8 mouse cellular contexts compared by ENCODE assay signal in the genomic region with DNA sequence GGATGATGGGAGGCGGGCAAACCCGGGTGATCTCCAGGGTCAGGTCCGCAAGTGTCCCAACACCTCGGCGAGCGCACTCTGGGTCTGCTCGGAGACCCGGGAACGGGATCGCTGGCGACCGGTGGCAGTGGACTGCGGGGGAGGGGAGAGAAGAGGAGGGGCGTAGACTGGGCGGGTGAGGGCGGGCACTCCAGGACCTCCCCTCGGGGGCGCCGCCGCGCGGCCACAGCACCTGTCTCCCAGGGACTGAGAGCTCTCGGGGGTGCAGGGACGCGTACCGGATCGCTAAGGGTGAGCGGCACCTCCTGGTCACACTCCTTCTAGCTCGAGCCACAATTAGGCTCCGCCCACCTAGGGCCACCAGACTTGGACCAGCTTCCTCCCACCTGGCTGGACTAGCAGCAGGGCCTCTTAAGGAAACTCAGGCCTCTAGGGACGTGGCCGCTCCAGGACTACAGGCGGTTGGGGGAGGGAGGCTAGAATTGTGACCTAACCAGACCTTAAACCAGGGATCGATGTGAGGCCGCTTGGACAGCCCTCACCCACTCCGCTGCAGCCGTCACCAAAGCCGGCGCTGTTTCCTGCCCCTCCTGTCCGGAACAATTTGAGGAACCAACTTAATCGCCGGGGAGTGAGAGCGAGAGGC. TPM values are rescaled to one million over a fixed set of nuclear protein-coding genes. Genes with fewer than 3 reads are reported as not detected.
DNase-seq lines count a peak whose midpoint lies in the region; ATAC-seq and TF ChIP-seq lines count a peak whose summit lies in the region.

A gene (minus strand): TSS at position 140 of the 646 bp plus-strand sequence.

- TF ChIP-seq CTCF in liver, adult 2 months (IDR thresholded peaks at IDR 0.05; ENCODE audit: low read depth, low read length): peak; percentile 55
- TF ChIP-seq CTCF in midbrain, postnatal 0 days (IDR thresholded peaks at IDR 0.05): no peak

- peaks cover 20% of the 10 kb centered on the region for H3K4me1 ChIP-seq in liver, adult 2 months (ENCODE audit: control insufficient read depth, insufficient read depth, low read length)
- no peaks in the 10 kb centered on the region for H3K4me1 ChIP-seq in midbrain, postnatal 0 days (ENCODE audit: insufficient read depth, low read length)

- peaks cover 23% of the 10 kb centered on the region for H3K79me2 ChIP-seq in liver, adult 2 months (ENCODE audit: control insufficient read depth, insufficient read depth, low read length)

- peak within 1 kb of the TSS; percentile 94 for H3K27ac ChIP-seq in liver, adult 2 months (replicated peaks; ENCODE audit: insufficient read depth, low read depth, low read length)
- H3K27ac ChIP-seq in midbrain, postnatal 0 days (ENCODE audit: low read depth, low read length): 0 out of 2 replicates have a peak within 1 kb of the TSS, but pooled peaks have one; percentile 26

- H3K9ac ChIP-seq in liver, adult 2 months (ENCODE audit: low read depth, low read length): peak within 1 kb of the TSS; percentile 93
- H3K9ac ChIP-seq in midbrain, postnatal 0 days (replicated peaks; ENCODE audit: low read length, poor library complexity, severe bottlenecking): peak within 1 kb of the TSS; percentile 56

- DNase-seq in frontal cortex, postnatal 25 days (ENCODE audit: low spot score in 2 of 2): no peak
- peak; percentile 48 for DNase-seq in embryo, embryonic 11.5 days (ENCODE audit: low read depth, low spot score)
- DNase-seq in heart, adult 18-20 months: peak; percentile 80 to 83
- DNase-seq in kidney, adult 11 months: peak; percentile 93
- peak; percentile 93 for DNase-seq in liver, adult 2 months (ENCODE audit: extremely low read depth, low read depth, low spot score)
- DNase-seq in midbrain, postnatal 0 days (ENCODE audit: low spot score): peak; percentile 28
- peak; percentile 16 to 35 for DNase-seq in spleen, postnatal 14 days (ENCODE audit: low spot score in 2 of 2)

- H3K4me3 ChIP-seq in liver, adult 2 months (ENCODE audit: insufficient read depth, low read depth, low read length): peak within 1 kb of the TSS; percentile 86
- H3K4me3 ChIP-seq in midbrain, postnatal 0 days (ENCODE audit: low read depth, low read length): peak within 1 kb of the TSS; percentile 63

- peak within 1 kb of the TSS; percentile 100 for H3K4me2 ChIP-seq in midbrain, postnatal 0 days (ENCODE audit: low read depth, low read length, poor library complexity, severe bottlenecking)

- no peaks in the 10 kb centered on the region for H3K27me3 ChIP-seq in liver, adult 2 months (ENCODE audit: control insufficient read depth, insufficient read depth, low read length)
- H3K27me3 ChIP-seq in midbrain, postnatal 0 days (ENCODE audit: insufficient read depth, low read length): peaks cover 17% of the 10 kb centered on the region; the same call in 1 of the 2 replicates

- no peaks in the 10 kb centered on the region for H3K9me3 ChIP-seq in midbrain, postnatal 0 days (ENCODE audit: low read length)

- 0% methylated on average over 39 of the region's 43 CpGs for WGBS in liver, adult 2 months
- 2% methylated on average over 42 of the region's 43 CpGs for WGBS in midbrain, postnatal 0 days

- TF ChIP-seq POLR2A in liver, adult 2 months (IDR thresholded peaks at IDR 0.05; ENCODE audit: extremely low read depth, insufficient read depth, low read length): peak; percentile 85; the same call in 1 of the 2 replicates

- ATAC-seq in frontal cortex, adult (ENCODE audit: low TSS enrichment): peak; percentile 55
- ATAC-seq in midbrain, postnatal 0 days (ENCODE audit: low FRiP score): 0 out of 2 replicates have a peak, but pooled peaks have one; percentile 52

- H3K36me3 ChIP-seq in liver, adult 2 months (ENCODE audit: control insufficient read depth, insufficient read depth, low read length): no peaks in the 10 kb centered on the region; the same call in 1 of the 2 replicates
- no peaks in the 10 kb centered on the region for H3K36me3 ChIP-seq in midbrain, postnatal 0 days (ENCODE audit: insufficient read depth, low read length)

RNA-seq across cellular contexts. Expression of the gene that starts here (rescaled TPM):
- total RNA-seq in heart, adult 18-20 months (2021): 10 to 100 TPM; 11.5 to 11.6 TPM
- 77.3 and 102 TPM in 2 replicates for total RNA-seq in liver, adult 2 months (2014; rRNA removed)
- polyA plus RNA-seq in liver, adult 2 months (2012; rRNA removed): 180 and 217 TPM in 2 replicates
- 1.1 and 4.2 TPM in 2 replicates for total RNA-seq in midbrain, postnatal 0 days (2014; rRNA removed)
- polyA plus RNA-seq in midbrain, postnatal 0 days (2015; fragmentation: Nextera tagmentation; extraction: Ambion mirVana): 4.1 and 6.4 TPM in 2 replicates

Comparison
In these comparisons a context has a peak if more than half of its experiments do, and no peak if none do; other contexts are left out.
1. RNA of the gene that starts here (polyA plus RNA-seq): 180 to 217 TPM in liver, adult 2 months; 4.1 to 6.4 TPM in midbrain, postnatal 0 days; every median in the first group is over 10 times any median in the second.
2. DNase-seq: peak in embryo, embryonic 11.5 days (single experiment), heart, adult 18-20 months (2 of 2), kidney, adult 11 months (single experiment), liver, adult 2 months (single experiment), midbrain, postnatal 0 days (single experiment) and spleen, postnatal 14 days (2 of 2); none in frontal cortex, postnatal 25 days (0 of 2).